Mouse (Mus musculus) effector memory CD4-positive, alpha-beta T cell, adult 7 months (primary cell): ENCODE data around the gene Zscan4f. TPM values are rescaled to one million over a fixed set of nuclear protein-coding genes. Genes with fewer than 3 reads are reported as not detected.

Experiments
- polyA plus RNA-seq: library from polyadenylated mRNA; unstranded; fragments of 100-300 nt; shearing (Covaris generic); gene quantifications from one replicate; pipeline ENCODE4 v1.2.1, GENCODE M21; 2017

Zscan4f gene
- polyA plus RNA-seq = not detected

GRCm38 (mm10) chr7:11397615-11398014 lies at the start of gene Zscan4f:
TSS of gene Zscan4f (plus strand) at chr7:11397915.

Other genes starting within 250 kb of the Zscan4f start
- 0.56 TPM for gene Zscan4d, start 231.8 kb upstream of the Zscan4f start, polyA plus RNA-seq
- not detected for gene Zscan4e, start 87.2 kb upstream of the Zscan4f start, polyA plus RNA-seq
- gene Zscan4-ps2, start 116.4 kb downstream of the Zscan4f start, polyA plus RNA-seq = not detected
- not detected for gene Zscan4-ps3, start 211.4 kb downstream of the Zscan4f start, polyA plus RNA-seq